Mouse (Mus musculus) stomach, postnatal 0 days (tissue): ENCODE measurements at regions not wholly inside any gene's neighbourhood (a gene's known extent, or its start where the extent isn't known, plus 50 kb on each side); places are given as distances from the start of the nearest gene placed in this dataset.

Source experiments
- CTCF ChIP-seq: IDR thresholded peaks from 2 replicates; pipeline ENCODE4 v1.5.1; 2016; ENCODE audit warnings: antibody characterized with exemption, low read depth, mild to moderate bottlenecking, moderate library complexity
- EP300 ChIP-seq: optimal IDR thresholded peaks from 2 replicates; pipeline ENCODE3; 2016; ENCODE audit warnings: antibody characterized with exemption

GRCm38 (mm10) chr11:19153714-19154113 is 134.9 kb upstream of the Meis1 start:
- TF ChIP-seq CTCF (no peak), EP300 (no peak)
